Mouse (Mus musculus): ENCODE data around the gene Bcam. TPM values are rescaled to one million over a fixed set of nuclear protein-coding genes. Genes with fewer than 3 reads are reported as not detected.
A peak's percentile ranks its signal among the peaks of the same experiment; 100 is the strongest.
"Not testable (repeated sequence)": the region's sequence is repeated elsewhere in the genome, so short reads cannot be mapped to it uniquely, and the experiment has no call there.

Bcam gene
- total RNA-seq, 2 experiments from 2014 or later: 22.0 to 22.6 TPM

- DNase-seq: not testable (repeated sequence)
- intact Hi-C loops (cut with DNase I): loop anchor here (10.0 kb wide), 1 partner anchor 117 kb away; the partner anchor contains the start of gene Apoc2
These were observed 20.7 kb upstream of the Bcam start for GRCm38 (mm10) chr7:19791504-19791903.

- DNase-seq: peak; percentile 89
- intact Hi-C loops (cut with DNase I): loop anchor here (1.0 to 10.0 kb wide), 3 partner anchors 36 to 115 kb away; partner anchors contain the start of genes Apoc2 and Nectin2
These were observed 19.1 kb upstream of the Bcam start for GRCm38 (mm10) chr7:19789904-19790347.

GRCm38 (mm10) chr7:19785874-19786458, 15.2 kb upstream of the Bcam start:
- no peak for DNase-seq
- intact Hi-C loops (cut with DNase I): no loop called here

- intact Hi-C loops (cut with DNase I): no loop called here
These were observed 14.1 kb upstream of the Bcam start for GRCm38 (mm10) chr7:19784764-19785535.

GRCm38 (mm10) chr7:19783630-19784029, 12.8 kb upstream of the Bcam start:
- intact Hi-C loops (cut with DNase I): no loop called here
- DNase-seq: peak; percentile 55 to 73

More at GRCm38 (mm10) chr7:19784764-19785535, 14.1 kb upstream of the Bcam start:
- no peak for DNase-seq

DNA sequence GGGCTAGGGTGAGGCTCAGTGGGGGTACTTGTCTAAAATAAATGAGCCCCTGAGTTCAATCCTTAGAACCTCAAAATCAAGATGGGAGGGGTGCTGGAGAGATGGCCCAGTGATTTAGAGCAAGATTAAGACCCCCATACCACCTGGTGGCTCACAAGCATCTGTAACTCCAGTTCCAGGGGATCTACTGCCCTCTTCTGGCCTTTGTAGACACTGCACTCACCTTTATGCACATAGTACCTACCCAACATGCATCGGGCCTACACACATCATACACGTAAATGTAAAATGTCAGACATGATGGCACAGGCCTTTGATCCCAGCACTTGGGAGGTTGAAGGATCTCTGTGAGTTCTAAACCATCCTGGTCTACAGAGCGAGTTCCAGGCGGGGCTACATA, 11.8 kb upstream of the Bcam start:
- intact Hi-C loops (cut with DNase I): no loop called here
- DNase-seq: no peak

GRCm38 (mm10) chr7:19781741-19782140, 10.9 kb upstream of the Bcam start:
- no peak for DNase-seq
- intact Hi-C loops (cut with DNase I): no loop called here

- intact Hi-C loops (cut with DNase I): no loop called here
These were observed 9.1 kb upstream of the Bcam start for GRCm38 (mm10) chr7:19779903-19780302.

GRCm38 (mm10) chr7:19778645-19779044, 7.8 kb upstream of the Bcam start:
- DNase-seq: no peak
- intact Hi-C loops (cut with DNase I): no loop called here

More at GRCm38 (mm10) chr7:19779903-19780302, 9.1 kb upstream of the Bcam start:
- DNase-seq: no peak

GRCm38 (mm10) chr7:19777049-19777723, 6.4 kb upstream of the Bcam start:
- intact Hi-C loops (cut with DNase I): no loop called here
- peak; percentile 51 to 66 for DNase-seq

GRCm38 (mm10) chr7:19771682-19772081, 866 bp upstream of the Bcam start:
- intact Hi-C loops (cut with DNase I): no loop called here
- no peak for DNase-seq

GRCm38 (mm10) chr7:19770375-19770754, 451 bp downstream of the Bcam start:
- intact Hi-C loops (cut with DNase I): no loop called here
- DNase-seq: peak; percentile 75

GRCm38 (mm10) chr7:19769434-19770374, 1.1 kb downstream of the Bcam start:
- intact Hi-C loops (cut with DNase I): no loop called here
- DNase-seq: no peak

GRCm38 (mm10) chr7:19769001-19769400, 1.8 kb downstream of the Bcam start:
- DNase-seq: no peak
- intact Hi-C loops (cut with DNase I): no loop called here

- DNase-seq: no peak
- intact Hi-C loops (cut with DNase I): no loop called here
These were observed 2.6 kb downstream of the Bcam start for GRCm38 (mm10) chr7:19768251-19768650.

DNA sequence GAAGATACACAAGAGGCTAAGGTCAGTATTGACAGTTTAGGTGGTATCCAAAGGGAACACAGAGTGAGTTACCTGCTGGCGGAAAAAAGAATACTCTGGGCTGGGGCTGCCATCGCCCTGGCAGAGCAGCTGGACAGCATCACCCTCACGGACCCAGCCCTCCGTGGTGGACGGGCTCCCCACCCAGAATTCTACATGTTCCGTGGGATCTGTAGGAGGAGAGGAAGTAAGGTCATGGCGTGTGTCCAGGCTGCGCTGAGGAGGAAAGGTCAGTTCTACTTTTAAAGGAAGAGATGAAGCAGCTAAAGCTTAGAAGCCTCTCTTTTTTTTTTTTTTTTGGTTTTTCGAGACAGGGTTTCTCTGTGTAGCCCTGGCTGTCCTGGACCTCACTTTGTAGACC, 6.2 kb downstream of the Bcam start:
- intact Hi-C loops (cut with DNase I): no loop called here
- no peak for DNase-seq

DNA sequence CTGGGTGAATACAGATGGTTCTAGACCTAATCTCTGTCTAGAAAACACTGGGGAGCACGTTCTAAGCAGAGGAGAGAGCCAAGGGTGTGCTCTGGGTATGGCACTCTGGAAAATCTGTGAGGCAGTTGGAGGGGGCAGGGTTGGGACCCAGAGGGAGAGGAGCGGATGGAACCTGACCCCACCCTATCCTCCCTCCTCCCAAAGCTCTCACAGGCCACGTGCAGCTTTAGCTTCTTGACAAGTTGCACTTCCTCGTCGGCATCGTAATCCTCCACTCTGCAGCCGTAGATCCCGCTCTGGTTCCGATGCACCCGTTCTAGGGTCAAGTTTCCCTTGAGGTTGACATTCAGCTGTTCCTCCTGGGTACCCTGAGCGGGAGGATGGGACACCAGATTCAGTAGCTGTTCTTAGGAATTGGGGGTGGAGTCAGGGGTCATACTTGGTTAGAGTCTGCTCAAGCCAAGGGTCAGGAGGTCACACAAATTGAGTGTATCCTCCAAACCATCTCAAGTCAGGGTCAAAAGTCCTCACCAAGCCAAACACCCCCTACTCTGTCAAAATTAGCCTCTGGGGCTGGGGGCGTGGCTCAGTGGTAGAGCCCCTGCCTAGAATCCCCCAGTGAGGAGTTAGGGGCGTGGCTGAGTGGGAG, 6.9 kb downstream of the Bcam start:
- no peak for DNase-seq
- intact Hi-C loops (cut with DNase I): no loop called here

GRCm38 (mm10) chr7:19762283-19762682, 8.5 kb downstream of the Bcam start:
- intact Hi-C loops (cut with DNase I): no loop called here

GRCm38 (mm10) chr7:19760021-19760420, 10.8 kb downstream of the Bcam start:
- intact Hi-C loops (cut with DNase I): no loop called here
- no peak for DNase-seq

More at GRCm38 (mm10) chr7:19762283-19762682, 8.5 kb downstream of the Bcam start:
- no peak for DNase-seq

- intact Hi-C loops (cut with DNase I): no loop called here
- DNase-seq: no peak
These were observed 12.2 kb downstream of the Bcam start for GRCm38 (mm10) chr7:19758623-19759022.

Measured in gastrocnemius, postnatal 36 days (tissue).